Comparison of ENCODE assay signal across 9 mouse cellular contexts in genomic region chr11:88164801-88165377, GRCm38 (mm10). TPM values are rescaled to one million over a fixed set of nuclear protein-coding genes. Genes with fewer than 3 reads are reported as not detected.
DNase-seq lines count a peak whose midpoint lies in the region; ATAC-seq and TF ChIP-seq lines count a peak whose summit lies in the region.
"Had no signal": no experiment of that assay in that cellular context is flagged by ENCODE, and none has a peak within 500 bp of the region (broad histone marks: within the 10 kb centered on the region; RNA-seq: fewer than 3 reads in every experiment).

No protein-coding gene starts in this region.

- peaks cover 63% of the 10 kb centered on the region for H3K4me1 ChIP-seq in forebrain, embryonic 13.5 days
- H3K4me1 ChIP-seq in forebrain, postnatal 0 days (ENCODE audit: insufficient read depth) = 0 out of 2 replicates have a peak, but pooled peaks cover 3% of the 10 kb centered on the region
- peaks cover 26% of the 10 kb centered on the region for H3K4me1 ChIP-seq in hindbrain, embryonic 16.5 days (ENCODE audit: control insufficient read depth, insufficient read depth, low read depth, low read length)

- peaks cover 4% of the 10 kb centered on the region; the same call in 1 of the 2 replicates for H3K27me3 ChIP-seq in forebrain, embryonic 13.5 days
- no peaks in the 10 kb centered on the region for H3K27me3 ChIP-seq in forebrain, postnatal 0 days (ENCODE audit: insufficient read depth, low read length)
- no peaks in the 10 kb centered on the region for H3K27me3 ChIP-seq in hindbrain, embryonic 16.5 days (replicated peaks; ENCODE audit: control insufficient read depth, insufficient read depth, low read length)

- 50% methylated on average over 15 of the region's 15 CpGs for WGBS in forebrain, embryonic 13.5 days
- 42% methylated on average over 14 of the region's 15 CpGs for WGBS in forebrain, postnatal 0 days
- 44% methylated on average over 14 of the region's 15 CpGs for WGBS in hindbrain, embryonic 16.5 days

- no peaks in the 10 kb centered on the region for H3K9me3 ChIP-seq in forebrain, embryonic 13.5 days (replicated peaks)
- no peaks in the 10 kb centered on the region for H3K9me3 ChIP-seq in forebrain, postnatal 0 days (ENCODE audit: low read length)
- no peaks in the 10 kb centered on the region for H3K9me3 ChIP-seq in hindbrain, embryonic 16.5 days (ENCODE audit: control insufficient read depth, low read length)

- no peak for ATAC-seq in forebrain, embryonic 13.5 days
- ATAC-seq in forebrain, postnatal 0 days = no peak
- ATAC-seq in hindbrain, embryonic 16.5 days = no peak

- H3K36me3 ChIP-seq in forebrain, embryonic 13.5 days (ENCODE audit: poor library complexity, severe bottlenecking) = no peaks in the 10 kb centered on the region
- no peaks in the 10 kb centered on the region; the same call in 1 of the 2 replicates for H3K36me3 ChIP-seq in forebrain, postnatal 0 days (ENCODE audit: insufficient read depth)
- H3K36me3 ChIP-seq in hindbrain, embryonic 16.5 days (ENCODE audit: control insufficient read depth, insufficient read depth, low read length) = no peaks in the 10 kb centered on the region

- no peak overlapping the region; the same call in 1 of the 2 replicates for H3K9ac ChIP-seq in forebrain, embryonic 13.5 days
- H3K9ac ChIP-seq in forebrain, postnatal 0 days = no peak overlapping the region
- no peak overlapping the region; the same call in 1 of the 2 replicates for H3K9ac ChIP-seq in hindbrain, embryonic 16.5 days (ENCODE audit: low read depth, low read length)

- no peak for DNase-seq in forebrain, postnatal 0 days
- peak; percentile 65 to 76 for DNase-seq in adrenal gland, postnatal 4 days (ENCODE audit: low spot score in 2 of 2)
- peak; percentile 90 to 94 for DNase-seq in gastrocnemius, adult 8-10 months (ENCODE audit: low spot score in 2 of 2)
- peak; percentile 80 to 85 for DNase-seq in lung, adult 18-20 months
- DNase-seq in testis, postnatal 14 days (ENCODE audit: low spot score) = peak; percentile 63
- no peak for DNase-seq in layer of hippocampus, adult 9-10 months (ENCODE audit: low spot score)

- peak overlapping the region; percentile 35; the same call in 1 of the 2 replicates for H3K27ac ChIP-seq in forebrain, embryonic 13.5 days
- no peak overlapping the region; the same call in 1 of the 2 replicates for H3K27ac ChIP-seq in forebrain, postnatal 0 days (ENCODE audit: low read depth, low read length)
- peak overlapping the region; percentile 20; the same call in 1 of the 2 replicates for H3K27ac ChIP-seq in hindbrain, embryonic 16.5 days (ENCODE audit: low read depth, low read length)
- H3K27ac ChIP-seq: macrophage had no signal

- H3K4me3 ChIP-seq in forebrain, embryonic 13.5 days = no peak overlapping the region
- no peak overlapping the region for H3K4me3 ChIP-seq in forebrain, postnatal 0 days (ENCODE audit: low read depth, low read length)
- no peak overlapping the region for H3K4me3 ChIP-seq in hindbrain, embryonic 16.5 days (ENCODE audit: low read length)

- no peak overlapping the region for H3K4me2 ChIP-seq in forebrain, embryonic 13.5 days
- no peak overlapping the region for H3K4me2 ChIP-seq in forebrain, postnatal 0 days (ENCODE audit: low read depth)
- H3K4me2 ChIP-seq in hindbrain, embryonic 16.5 days (ENCODE audit: low read length) = no peak overlapping the region

- TF ChIP-seq CTCF in forebrain, postnatal 0 days (IDR thresholded peaks at IDR 0.05; ENCODE audit: low read depth) = no peak

RNA-seq across cellular contexts. Expression of gene Mrps23, which starts 39.3 kb away (rescaled TPM):
- polyA plus RNA-seq in forebrain, embryonic 13.5 days (2015; fragmentation: Nextera tagmentation; extraction: Ambion mirVana) = 70.4 and 70.9 TPM in 2 replicates
- total RNA-seq in forebrain, postnatal 0 days (2014; rRNA removed) = 39.0 and 57.5 TPM in 2 replicates
- 70.7 and 71.5 TPM in 2 replicates for polyA plus RNA-seq in forebrain, postnatal 0 days (2015; fragmentation: Nextera tagmentation; extraction: Ambion mirVana)
- total RNA-seq in adrenal gland, postnatal 4 days (2021) = 100 to 1,000 TPM; 143 to 160 TPM
- 100 to 1,000 TPM; 119 to 149 (median 140) TPM for total RNA-seq in gastrocnemius, adult 8-10 months (2022)
- polyA plus RNA-seq in hindbrain, embryonic 16.5 days (2015; fragmentation: Nextera tagmentation; extraction: Ambion mirVana) = 61.1 and 68.8 TPM in 2 replicates

Comparison
In these comparisons a context has a peak if more than half of its experiments do, and no peak if none do; other contexts are left out.
1. DNase-seq: peak in adrenal gland, postnatal 4 days (2 of 2), gastrocnemius, adult 8-10 months (2 of 2), lung, adult 18-20 months (2 of 2) and testis, postnatal 14 days (single experiment); none in forebrain, postnatal 0 days (single experiment) and layer of hippocampus, adult 9-10 months (single experiment).